Mouse (Mus musculus): Measurements from ENCODE around the gene Camsap2. TPM values are rescaled to one million over a fixed set of nuclear protein-coding genes. Genes with fewer than 3 reads are reported as not detected.

The Camsap2 gene
- total RNA-seq (2021) = 10 to 100 TPM; 46.6 to 48.1 TPM
- long read RNA-seq, experiment 1, partial matches to known transcripts = 2 of 6 reads
- long read RNA-seq, experiment 1, other reads (novel, unspliced or antisense) = 4 of 6 reads
- long read RNA-seq, experiment 2, full-length matches to known transcripts = 2 of 3 reads
- long read RNA-seq, experiment 2, partial matches to known transcripts = 0 of 3 reads
- long read RNA-seq, experiment 2, other reads (novel, unspliced or antisense) = 1 of 3 reads

GRCm38 (mm10) chr1:136345454-136346372 is at the start of gene Camsap2:
Gene Camsap2, minus strand, starts transcription at chr1:136346104.
- DNase-seq = peak; percentile 99

- DNase-seq = no peak
These were observed 49.2 kb upstream of the Camsap2 start for GRCm38 (mm10) chr1:136395073-136395472.

- DNase-seq = peak; percentile 41
These were observed 48.6 kb upstream of the Camsap2 start for GRCm38 (mm10) chr1:136394506-136394905.

- peak; percentile 40 for DNase-seq
These were observed 41.0 kb upstream of the Camsap2 start for GRCm38 (mm10) chr1:136386914-136387313.

GRCm38 (mm10) chr1:136381583-136381982 is 35.7 kb upstream of the Camsap2 start:
- peak; percentile 51 for DNase-seq

GRCm38 (mm10) chr1:136381169-136381568 is 35.3 kb upstream of the Camsap2 start:
- DNase-seq = peak; percentile 55

- DNase-seq = peak; percentile 57
These were observed 34.7 kb upstream of the Camsap2 start for GRCm38 (mm10) chr1:136380606-136381005.

- DNase-seq = peak; percentile 54
These were observed 34.3 kb upstream of the Camsap2 start for GRCm38 (mm10) chr1:136380161-136380560.

GRCm38 (mm10) chr1:136379261-136379660 is 33.4 kb upstream of the Camsap2 start:
- DNase-seq = no peak

GRCm38 (mm10) chr1:136365986-136366385 is 20.1 kb upstream of the Camsap2 start:
- no peak for DNase-seq

- peak; percentile 89 for DNase-seq
These were observed 18.8 kb upstream of the Camsap2 start for GRCm38 (mm10) chr1:136364711-136365110.

GRCm38 (mm10) chr1:136363035-136363434 is 17.1 kb upstream of the Camsap2 start:
- no peak for DNase-seq

- DNase-seq = no peak
These were observed 16.7 kb upstream of the Camsap2 start for GRCm38 (mm10) chr1:136362567-136362966.

GRCm38 (mm10) chr1:136361373-136361772 is 15.5 kb upstream of the Camsap2 start:
- no peak for DNase-seq

GRCm38 (mm10) chr1:136360909-136361308 is 15.0 kb upstream of the Camsap2 start:
- DNase-seq = no peak

GRCm38 (mm10) chr1:136358841-136359360 is 13.0 kb upstream of the Camsap2 start:
- no peak for DNase-seq

- DNase-seq = no peak
These were observed 9.7 kb upstream of the Camsap2 start for GRCm38 (mm10) chr1:136355651-136356050.

GRCm38 (mm10) chr1:136350699-136351200 is 4.8 kb upstream of the Camsap2 start:
- no peak for DNase-seq

- no peak for DNase-seq
These were observed 2.2 kb upstream of the Camsap2 start for GRCm38 (mm10) chr1:136348137-136348536.

- no peak for DNase-seq
These were observed 1.2 kb upstream of the Camsap2 start for GRCm38 (mm10) chr1:136347140-136347539.

GRCm38 (mm10) chr1:136346373-136347035 is 600 bp upstream of the Camsap2 start:
- no peak for DNase-seq

GRCm38 (mm10) chr1:136344768-136345453 is 993 bp downstream of the Camsap2 start:
- DNase-seq = peak; percentile 44
